Mouse (Mus musculus): ENCODE measurements around the gene Basp1.

The Basp1 gene

DNA sequence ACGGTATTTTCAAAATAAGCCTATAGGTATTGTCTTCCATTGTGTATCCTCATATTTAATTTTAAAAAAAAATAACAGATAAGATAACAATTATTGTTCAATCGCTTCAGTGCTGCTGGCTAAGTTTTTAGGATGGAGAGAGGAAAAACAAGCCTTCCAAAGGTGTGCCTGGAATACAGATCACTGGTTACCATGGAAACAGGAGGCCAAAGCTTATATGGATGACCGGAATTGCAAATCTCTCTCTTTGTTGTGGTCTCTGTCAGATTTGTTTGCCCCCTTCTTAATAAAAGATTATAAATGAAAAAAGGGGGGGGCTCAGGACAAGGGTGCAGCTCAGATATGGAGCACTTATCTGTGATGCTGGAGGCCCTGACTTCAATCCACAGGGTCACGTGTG, 2.4 kb upstream of the Basp1 start:
- DNase-seq (ENCODE audit: low read depth), result no peak

DNA sequence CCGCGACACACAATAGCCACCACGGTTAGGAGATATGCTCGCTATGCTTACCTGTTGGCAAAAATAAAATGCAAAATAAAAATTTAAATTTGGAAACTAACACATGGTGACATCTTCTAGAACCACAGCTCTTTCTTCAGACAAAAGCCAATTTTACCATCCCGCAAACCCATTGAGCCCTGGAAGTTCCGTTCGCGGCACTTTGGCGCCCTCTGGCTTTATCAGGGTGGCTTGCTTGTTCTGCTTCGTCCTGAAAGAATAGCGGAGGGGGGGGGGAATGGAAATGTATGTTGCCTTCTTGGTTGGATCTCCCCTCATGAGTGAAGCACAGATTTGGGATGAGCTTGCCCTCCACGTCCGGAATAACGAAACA, 1.2 kb upstream of the Basp1 start:
- DNase-seq (ENCODE audit: low read depth), result peak; percentile 95

DNA sequence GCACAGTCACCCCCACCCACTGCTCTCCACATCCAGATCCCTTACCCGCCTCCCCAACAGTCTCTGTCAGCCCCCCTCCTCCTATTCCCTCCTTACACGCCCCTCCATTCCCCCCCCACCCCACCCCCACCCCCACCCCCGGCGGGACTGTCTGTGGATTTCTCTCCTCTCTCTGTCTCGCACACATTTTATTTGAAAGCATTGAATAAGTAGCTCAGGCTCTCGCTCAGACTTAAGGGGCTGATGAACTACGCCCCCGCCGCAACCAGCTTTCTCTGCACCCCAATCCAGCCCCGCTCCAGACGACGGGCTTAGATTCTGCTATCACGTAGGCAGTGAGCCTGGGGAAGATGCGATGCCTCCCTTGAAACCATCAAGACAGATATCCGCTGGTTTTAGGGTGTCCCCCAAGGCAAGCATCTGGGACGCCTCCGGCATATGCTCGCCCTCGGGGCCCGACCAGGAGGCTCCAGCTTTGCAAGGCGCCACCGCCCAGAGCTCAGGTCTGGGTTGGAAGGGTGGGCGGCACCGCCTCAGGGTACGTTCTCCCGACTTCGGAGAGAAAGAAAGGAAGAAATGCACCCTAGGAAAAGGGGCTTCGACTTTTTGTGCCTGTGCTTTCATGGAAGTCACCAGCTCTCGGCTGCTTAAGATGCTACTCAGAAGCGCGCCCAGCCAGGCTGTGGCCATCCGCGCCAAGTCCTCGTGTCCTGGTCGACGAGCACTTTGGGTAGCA, 615 bp upstream of the Basp1 start:
- DNase-seq (ENCODE audit: low read depth), result peak; percentile 40

DNA sequence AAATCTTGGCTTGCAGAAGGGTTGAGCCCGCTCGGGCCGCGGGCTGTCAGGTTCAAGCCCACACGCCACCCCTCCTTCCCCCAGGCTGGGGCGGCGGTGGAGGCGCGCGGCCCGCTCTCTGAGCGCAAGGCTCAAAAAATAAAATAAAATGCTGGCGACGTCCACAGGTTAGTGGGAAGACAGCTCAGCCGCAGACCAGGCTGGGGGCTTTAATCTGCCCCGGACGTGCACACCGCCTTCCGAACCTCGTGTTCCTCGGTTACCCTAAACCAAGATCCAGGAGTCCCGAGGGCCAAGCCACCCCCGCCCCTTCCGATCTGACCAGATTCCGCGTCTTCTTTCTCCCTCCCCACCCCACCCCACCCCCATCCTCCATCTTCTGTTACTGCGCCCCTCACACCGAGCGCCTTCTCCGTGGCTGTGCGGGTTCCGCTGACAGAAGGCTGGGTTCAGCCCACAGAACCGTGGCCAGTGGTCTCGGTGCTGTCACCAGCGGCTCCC, 753 bp downstream of the Basp1 start:
- DNase-seq (ENCODE audit: low read depth), result peak; percentile 73

- DNase-seq (ENCODE audit: low read depth), result peak; percentile 83
Measured at GRCm38 (mm10) chr15:25412171-25412641, 1.4 kb downstream of the Basp1 start.

- peak; percentile 31 for DNase-seq (ENCODE audit: low read depth)
Measured at GRCm38 (mm10) chr15:25411461-25411860, 2.1 kb downstream of the Basp1 start.

DNA sequence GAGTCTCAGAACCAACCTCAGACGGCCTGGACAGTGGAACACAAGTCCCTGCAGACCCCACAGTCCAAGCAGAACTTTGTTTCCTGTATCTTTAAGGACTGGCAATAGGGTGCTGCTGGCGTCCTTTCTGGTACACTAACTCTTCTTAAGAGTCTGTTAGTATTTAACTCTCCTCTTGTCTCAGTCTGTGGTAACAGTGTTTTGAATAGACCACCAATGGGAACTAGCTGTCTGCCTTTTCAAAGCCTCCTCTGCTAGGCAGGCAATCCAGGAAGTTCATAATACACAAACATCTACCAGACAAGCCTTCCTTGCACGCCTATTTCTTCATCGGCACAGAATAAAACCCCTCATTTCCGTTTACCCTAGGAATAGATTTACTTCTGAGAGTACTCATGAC, 7.6 kb downstream of the Basp1 start:
- peak; percentile 13 for DNase-seq (ENCODE audit: low read depth)

- DNase-seq (ENCODE audit: low read depth), result no peak
Measured at GRCm38 (mm10) chr15:25403879-25404278, 9.7 kb downstream of the Basp1 start.

- no peak for DNase-seq (ENCODE audit: low read depth)
Measured at GRCm38 (mm10) chr15:25402001-25402400, 11.6 kb downstream of the Basp1 start.

DNA sequence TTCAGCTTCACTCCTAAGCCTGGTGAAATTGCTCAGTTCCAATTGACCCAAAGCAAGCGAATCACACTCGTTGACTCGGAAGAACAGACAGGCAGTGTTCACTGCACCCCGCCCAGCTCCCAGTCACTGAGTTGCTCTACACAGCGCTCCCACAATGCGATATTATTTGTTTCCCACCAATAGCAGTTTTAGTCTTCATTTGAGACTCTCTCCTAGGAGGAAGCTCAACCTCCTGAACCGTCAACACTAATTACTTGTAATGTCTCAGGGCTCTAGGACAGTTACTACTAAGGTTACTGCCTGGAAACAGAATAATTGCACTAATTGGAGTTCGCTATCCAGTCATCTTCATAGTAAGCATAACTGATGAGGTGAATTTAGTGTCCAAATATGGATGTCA, 13.3 kb downstream of the Basp1 start:
- peak; percentile 23 for DNase-seq (ENCODE audit: low read depth)

- peak; percentile 43 for DNase-seq (ENCODE audit: low read depth)
Measured at GRCm38 (mm10) chr15:25395912-25396590, 17.5 kb downstream of the Basp1 start.

- DNase-seq (ENCODE audit: low read depth), result no peak
Measured at GRCm38 (mm10) chr15:25392525-25393099, 21.0 kb downstream of the Basp1 start.

GRCm38 (mm10) chr15:25391210-25391609, 22.4 kb downstream of the Basp1 start:
- no peak for DNase-seq (ENCODE audit: low read depth)

- DNase-seq (ENCODE audit: low read depth), result no peak
Measured at GRCm38 (mm10) chr15:25387572-25387971, 26.0 kb downstream of the Basp1 start.

DNA sequence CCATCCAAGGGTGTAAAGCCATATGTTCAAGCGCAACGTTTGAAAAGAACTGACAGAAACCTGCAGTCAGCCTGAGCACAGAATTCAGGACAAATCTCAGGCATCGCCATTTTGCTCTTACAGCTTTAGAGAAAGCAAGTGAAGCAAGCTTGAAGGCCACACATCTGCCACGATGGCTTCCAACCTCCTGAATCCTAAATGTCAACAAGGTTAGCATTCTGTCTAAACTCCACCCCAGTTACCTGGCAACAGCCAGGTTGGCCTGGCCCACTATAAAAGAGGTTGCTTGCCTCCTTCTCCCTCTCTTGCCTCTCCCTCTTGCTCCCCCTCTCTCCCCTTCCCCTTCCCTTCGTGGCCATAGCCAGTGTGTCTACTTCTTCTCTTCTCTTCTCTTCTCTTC, 33.5 kb downstream of the Basp1 start:
- DNase-seq (ENCODE audit: low read depth), result no peak

GRCm38 (mm10) chr15:25378707-25379106, 34.9 kb downstream of the Basp1 start:
- DNase-seq (ENCODE audit: low read depth), result peak; percentile 49

DNA sequence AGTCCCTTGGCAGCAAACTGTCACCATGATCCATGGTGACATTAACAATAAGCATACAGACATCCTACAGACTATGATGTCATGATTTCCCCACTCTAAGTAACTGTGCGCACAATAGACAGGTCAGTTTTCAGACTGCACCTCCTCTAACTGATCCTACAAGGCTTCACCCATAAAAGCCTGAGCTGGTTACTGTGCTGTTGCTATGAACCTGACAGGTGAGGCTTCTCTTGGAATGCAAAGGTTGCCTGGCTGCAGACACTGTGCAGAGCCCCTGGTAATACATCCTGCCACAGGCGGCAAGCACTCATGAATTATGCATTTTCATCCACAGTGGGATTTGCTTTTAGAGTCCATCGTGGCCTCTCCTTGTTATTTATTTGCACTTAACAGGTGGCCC, 36.6 kb downstream of the Basp1 start:
- no peak for DNase-seq (ENCODE audit: low read depth)

GRCm38 (mm10) chr15:25373486-25373885, 40.1 kb downstream of the Basp1 start:
- DNase-seq (ENCODE audit: low read depth), result no peak

- DNase-seq (ENCODE audit: low read depth), result peak; percentile 45
Measured at GRCm38 (mm10) chr15:25369522-25369921, 44.0 kb downstream of the Basp1 start.

- no peak for DNase-seq (ENCODE audit: low read depth)
Measured at GRCm38 (mm10) chr15:25365503-25365902, 48.1 kb downstream of the Basp1 start.

- DNase-seq (ENCODE audit: low read depth), result no peak
Measured at GRCm38 (mm10) chr15:25364819-25365463, 48.6 kb downstream of the Basp1 start.

DNA sequence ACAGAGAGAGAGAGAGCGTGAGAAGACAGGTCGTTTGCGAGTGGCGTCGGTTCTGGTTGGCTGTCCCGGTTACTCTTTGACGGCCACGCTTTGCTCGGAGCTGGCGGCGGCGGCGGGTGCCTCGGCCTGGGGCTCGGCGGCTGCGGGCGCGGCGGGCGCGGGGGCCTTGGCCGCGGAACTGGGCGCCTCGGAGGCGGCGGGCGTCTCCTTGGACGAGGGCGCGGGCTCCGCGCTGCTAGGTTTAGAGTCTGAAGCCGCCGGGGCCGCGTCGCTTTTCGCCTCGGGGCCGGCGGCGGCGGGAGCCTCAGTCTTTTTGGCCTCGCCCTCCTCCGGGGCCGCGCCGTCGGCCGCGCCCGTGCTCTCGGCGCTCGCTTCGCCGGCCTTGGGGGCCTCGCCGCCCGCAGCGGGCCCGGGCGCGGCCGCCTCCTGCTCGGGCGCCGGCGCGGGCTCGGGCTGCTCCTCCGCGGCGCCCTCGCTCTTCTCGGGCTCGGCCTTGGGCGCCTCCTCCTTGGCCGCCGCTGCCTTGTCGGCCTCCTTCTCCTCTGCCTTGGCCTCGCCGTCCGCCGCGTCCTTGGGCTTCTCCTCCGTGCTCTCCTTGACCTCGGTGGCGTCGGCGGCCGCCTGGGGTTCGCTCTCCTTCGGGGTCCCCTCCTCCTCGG, 49.3 kb downstream of the Basp1 start:
- no peak for DNase-seq (ENCODE audit: low read depth)

All from NIH3T3 (cell line).